Mouse (Mus musculus) liver, adult 2 months (tissue): ENCODE results near the gene Spaca7.

Experiments used
- CTCF ChIP-seq: fragments of 200-500 bp; IDR thresholded peaks from 2 replicates; pipeline ENCODE4 v1.5.1; 2011; ENCODE audit warnings: low read depth, low read length, control low read depth
- POLR2A ChIP-seq: fragments of 200-500 bp; IDR thresholded peaks from 2 replicates; pipeline ENCODE4 v1.6.1; 2011; ENCODE audit warnings: low read length, control low read depth; ENCODE audit not compliant: insufficient read depth; ENCODE audit errors: extremely low read depth

- TF ChIP-seq POLR2A (no peak), CTCF (no peak)
These were observed 36.5 kb upstream of the Spaca7 start for GRCm38 (mm10) chr8:12536306-12536705.
